Mouse (Mus musculus): ENCODE measurements at regions not wholly inside any gene's neighbourhood (a gene's known extent, or its start where the extent isn't known, plus 50 kb on each side); places are given as distances from the start of the nearest gene placed in this dataset.

DNA sequence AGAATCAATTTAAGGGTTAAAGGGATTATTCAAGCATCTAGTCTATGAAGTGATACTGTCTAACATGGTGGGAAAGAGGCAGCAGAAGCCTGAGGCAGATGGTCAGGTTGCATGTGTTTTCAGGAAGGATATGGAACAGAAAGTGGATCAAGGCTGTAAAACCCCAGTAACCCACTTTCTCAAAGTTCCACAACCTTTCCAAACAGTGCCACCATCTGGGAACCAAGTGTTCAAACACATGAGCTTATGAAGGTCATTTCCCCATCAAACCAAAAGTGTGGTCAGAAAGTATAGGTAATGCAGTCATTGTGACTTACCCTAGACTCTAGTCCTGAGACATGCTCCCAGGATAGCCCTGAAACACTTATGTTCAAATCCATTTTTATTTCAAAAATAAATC, 312.8 kb upstream of the Tenm4 start:
- Histone ChIP-seq H3K27ac (replicated peaks) (no peak overlapping the region), H3K9me3 (no peaks in the 10 kb centered on the region), H3K4me1 (no peaks in the 10 kb centered on the region), H3K36me3 (replicated peaks) (no peaks in the 10 kb centered on the region), H3K27me3 (replicated peaks; ENCODE audit: low read depth, poor library complexity, severe bottlenecking) (no peaks in the 10 kb centered on the region), H3K4me3 (no peak overlapping the region)
- DNase-seq (ENCODE audit: low spot score), result no peak

DNA sequence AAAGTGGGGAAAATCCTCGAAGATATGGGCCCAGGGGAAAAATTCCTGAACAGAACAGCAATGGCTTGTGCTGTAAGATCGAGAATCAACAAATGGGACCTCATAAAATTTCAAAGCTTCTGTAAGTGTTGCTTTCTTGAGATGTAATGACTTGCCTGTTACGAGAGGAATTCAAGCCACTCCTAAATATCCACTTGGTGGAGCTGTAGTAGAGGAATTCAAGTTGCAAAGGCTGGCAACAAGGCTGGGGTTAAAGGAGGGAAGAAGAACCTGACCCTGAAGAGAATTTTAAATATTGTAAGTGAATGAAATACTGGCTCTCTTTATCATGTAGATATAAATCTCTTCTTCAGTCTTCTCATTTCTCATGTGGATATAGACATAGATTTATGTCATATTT, 306.8 kb upstream of the Tenm4 start:
- WGBS, result 41% methylated on average over 3 of the region's 3 CpGs
- Histone ChIP-seq H3K27me3 (replicated peaks; ENCODE audit: low read depth, poor library complexity, severe bottlenecking) (no peaks in the 10 kb centered on the region), H3K27ac (replicated peaks) (no peak overlapping the region), H3K36me3 (replicated peaks) (no peaks in the 10 kb centered on the region), H3K4me1 (no peaks in the 10 kb centered on the region), H3K4me3 (no peak overlapping the region), H3K9me3 (no peaks in the 10 kb centered on the region)
- no peak for DNase-seq (ENCODE audit: low spot score)

DNA sequence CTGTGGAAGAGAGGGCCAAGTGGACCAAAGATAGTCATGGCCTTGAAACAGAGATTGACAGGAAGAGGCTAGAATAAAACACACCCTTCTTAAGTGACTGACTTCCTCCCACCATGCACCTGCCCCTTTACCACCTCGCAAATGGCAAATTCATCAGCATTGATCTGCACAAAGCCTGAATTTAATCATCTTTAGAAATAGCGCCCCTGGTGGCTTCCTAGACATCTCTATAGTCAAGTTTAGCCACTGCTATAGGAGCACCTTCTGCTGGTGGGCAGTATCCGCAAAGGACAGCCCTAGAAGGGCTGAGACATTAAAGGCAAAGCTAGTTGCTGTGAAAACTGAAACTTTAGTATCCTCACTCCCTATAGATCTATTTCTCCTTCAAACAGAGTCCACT, 305.8 kb upstream of the Tenm4 start:
- Histone ChIP-seq H3K36me3 (replicated peaks) (no peaks in the 10 kb centered on the region), H3K4me1 (no peaks in the 10 kb centered on the region), H3K9me3 (no peaks in the 10 kb centered on the region), H3K27me3 (replicated peaks; ENCODE audit: low read depth, poor library complexity, severe bottlenecking) (no peaks in the 10 kb centered on the region), H3K27ac (replicated peaks) (no peak overlapping the region), H3K4me3 (no peak overlapping the region)
- no peak for DNase-seq (ENCODE audit: low spot score)
- WGBS, result 53% methylated on average over 3 of the region's 3 CpGs

DNA sequence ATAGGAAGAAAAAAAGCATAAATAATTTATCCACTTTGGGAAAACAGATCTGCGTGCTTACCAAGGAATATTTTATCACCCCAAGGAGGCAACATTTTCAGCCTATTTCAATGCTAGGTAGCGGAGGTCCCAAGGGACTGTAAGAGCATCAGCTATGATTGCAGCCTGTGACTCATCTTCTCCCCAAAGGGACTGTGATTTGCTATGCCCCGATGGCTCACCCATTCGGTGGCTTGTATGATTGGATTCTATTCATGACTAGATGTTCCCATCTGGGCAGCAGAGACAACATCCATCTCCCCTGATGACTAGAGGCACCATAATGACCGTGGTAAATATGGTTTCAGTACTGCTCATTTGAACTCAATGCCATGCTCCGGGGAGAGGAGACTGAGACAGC, 302.3 kb upstream of the Tenm4 start:
- H3K4me3 ChIP-seq, result no peak overlapping the region
- no peaks in the 10 kb centered on the region for H3K4me1 ChIP-seq
- H3K9me3 ChIP-seq, result no peaks in the 10 kb centered on the region
- 88% methylated on average over 6 of the region's 6 CpGs for WGBS
- H3K27me3 ChIP-seq (replicated peaks; ENCODE audit: low read depth, poor library complexity, severe bottlenecking), result no peaks in the 10 kb centered on the region
- H3K36me3 ChIP-seq (replicated peaks), result no peaks in the 10 kb centered on the region
- no peak overlapping the region for H3K27ac ChIP-seq (replicated peaks)
- no peak for DNase-seq (ENCODE audit: low spot score)

DNA sequence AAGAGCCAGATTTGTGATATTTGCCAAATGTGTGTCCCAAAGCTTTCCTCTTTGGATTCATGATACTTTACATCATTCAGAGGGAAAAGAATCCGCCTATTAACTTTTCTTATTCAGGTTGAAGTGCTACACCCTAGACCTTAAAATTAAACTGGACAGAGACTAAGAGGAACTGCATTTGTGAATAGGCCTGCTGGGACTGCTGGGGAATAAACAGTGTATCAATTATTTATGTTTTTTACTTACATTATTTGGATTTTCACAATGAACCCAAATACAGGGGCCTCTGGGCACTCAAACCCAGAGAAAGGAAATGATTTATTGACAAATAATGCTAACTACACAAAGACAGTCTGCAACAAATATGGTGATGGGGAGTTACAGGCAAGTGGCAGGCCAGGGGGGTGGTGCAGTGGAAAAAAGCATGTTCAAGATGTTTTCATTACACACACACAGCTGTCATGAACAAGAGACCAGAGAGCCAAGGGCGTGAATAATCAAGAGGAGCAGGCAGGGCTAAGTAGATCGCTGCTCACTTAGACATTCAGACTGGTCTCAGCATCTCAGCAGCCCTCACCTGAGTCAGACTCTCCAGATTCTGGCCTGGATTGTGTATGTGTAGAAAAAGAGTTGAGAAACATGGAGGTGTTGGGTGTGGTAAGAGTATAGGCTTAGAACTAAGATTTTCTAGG, 290.3 kb upstream of the Tenm4 start:
- Histone ChIP-seq H3K36me3 (replicated peaks) (no peaks in the 10 kb centered on the region), H3K27ac (replicated peaks) (no peak overlapping the region), H3K4me1 (no peaks in the 10 kb centered on the region), H3K4me3 (no peak overlapping the region), H3K27me3 (replicated peaks; ENCODE audit: low read depth, poor library complexity, severe bottlenecking) (no peaks in the 10 kb centered on the region), H3K9me3 (no peaks in the 10 kb centered on the region)
- WGBS, result 75% methylated on average over 3 of the region's 3 CpGs
- no peak for DNase-seq (ENCODE audit: low spot score)

DNA sequence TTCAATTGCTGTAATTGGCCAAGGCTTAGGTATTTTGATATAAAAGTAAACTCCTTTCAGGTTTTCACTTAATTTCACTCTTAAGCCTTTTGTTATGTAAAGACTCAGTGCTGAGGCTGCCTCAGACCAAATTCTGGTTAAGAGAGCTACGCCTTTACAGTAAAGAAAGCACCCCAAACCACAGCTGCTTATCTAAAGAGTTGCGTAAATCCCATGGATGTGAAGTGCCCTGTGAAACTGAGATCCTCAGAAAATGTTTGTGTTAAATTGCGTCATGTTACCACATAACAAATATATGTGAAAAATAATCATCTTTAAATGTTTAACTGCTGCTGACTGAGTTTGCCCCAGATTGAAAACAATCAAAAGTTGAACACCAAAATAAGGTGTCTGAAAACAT, 269.5 kb upstream of the Tenm4 start:
- Histone ChIP-seq H3K4me1 (no peaks in the 10 kb centered on the region), H3K4me3 (no peak overlapping the region), H3K27ac (replicated peaks) (no peak overlapping the region), H3K36me3 (replicated peaks) (no peaks in the 10 kb centered on the region), H3K9me3 (no peaks in the 10 kb centered on the region), H3K27me3 (replicated peaks; ENCODE audit: low read depth, poor library complexity, severe bottlenecking) (no peaks in the 10 kb centered on the region)
- WGBS, result 88% methylated on average over 3 of the region's 3 CpGs
- no peak for DNase-seq (ENCODE audit: low spot score)

DNA sequence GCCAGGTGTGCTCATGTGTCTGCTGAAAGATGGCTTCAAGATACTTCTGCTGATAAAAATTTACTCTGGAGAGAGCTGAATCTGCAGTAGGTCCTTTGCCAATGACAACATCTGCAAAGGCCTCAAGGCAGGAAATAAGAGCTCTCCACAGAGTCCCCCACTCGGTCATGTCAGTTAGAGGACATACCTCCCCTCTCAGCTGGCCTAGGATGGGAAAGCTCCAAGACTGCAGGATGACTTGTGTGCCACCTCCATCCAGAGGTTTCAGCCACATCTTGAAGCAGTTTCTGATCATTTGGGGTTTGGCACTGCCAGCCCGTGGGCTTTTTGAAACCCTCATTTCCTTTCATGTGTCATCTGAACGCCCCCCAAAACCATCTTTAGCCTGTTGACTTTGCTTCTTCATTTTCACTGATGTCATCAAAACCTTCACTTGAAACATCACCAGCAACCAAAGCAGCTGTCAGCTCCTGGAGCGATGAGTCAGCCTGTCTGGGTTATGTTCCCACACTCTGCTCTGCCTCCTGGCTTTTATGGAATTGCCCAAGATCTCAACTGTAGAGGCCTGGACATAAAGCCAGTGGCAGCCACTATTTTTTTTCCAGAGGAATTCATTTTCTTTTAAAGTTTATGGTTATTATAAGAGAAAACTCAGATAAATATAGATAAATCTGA, 256.5 kb upstream of the Tenm4 start:
- Histone ChIP-seq H3K4me3 (no peak overlapping the region), H3K27me3 (replicated peaks; ENCODE audit: low read depth, poor library complexity, severe bottlenecking) (no peaks in the 10 kb centered on the region), H3K36me3 (replicated peaks) (no peaks in the 10 kb centered on the region), H3K27ac (replicated peaks) (no peak overlapping the region), H3K4me1 (no peaks in the 10 kb centered on the region), H3K9me3 (no peaks in the 10 kb centered on the region)
- 82% methylated on average over 4 of the region's 4 CpGs for whole genome bisulfite sequencing
- DNase-seq (ENCODE audit: low spot score), result no peak

DNA sequence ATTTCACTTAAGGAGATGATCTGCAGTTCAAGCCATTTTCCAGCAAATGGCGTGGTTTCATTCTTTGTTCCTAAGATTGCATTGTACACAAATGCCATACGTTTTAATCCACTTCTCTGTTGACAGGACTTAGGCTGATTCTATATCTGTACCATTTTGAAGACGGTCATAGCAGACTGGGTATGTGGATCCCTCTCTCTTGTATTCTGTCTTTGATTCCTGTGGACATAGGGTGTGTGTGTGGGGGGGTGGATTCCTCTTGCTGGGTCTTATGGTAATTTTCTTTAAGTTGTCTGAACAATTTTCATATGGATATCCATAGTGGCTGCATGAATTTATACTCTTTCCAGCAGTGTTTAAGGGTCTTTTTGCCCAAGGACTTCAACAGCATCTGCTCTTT, 251.1 kb upstream of the Tenm4 start:
- Histone ChIP-seq H3K27ac (replicated peaks) (no peak overlapping the region), H3K9me3 (no peaks in the 10 kb centered on the region), H3K36me3 (replicated peaks) (no peaks in the 10 kb centered on the region), H3K4me1 (no peaks in the 10 kb centered on the region), H3K27me3 (replicated peaks; ENCODE audit: low read depth, poor library complexity, severe bottlenecking) (no peaks in the 10 kb centered on the region), H3K4me3 (no peak overlapping the region)
- WGBS, result 83% methylated on average over 3 of the region's 3 CpGs
- DNase-seq (ENCODE audit: low spot score), result no peak

DNA sequence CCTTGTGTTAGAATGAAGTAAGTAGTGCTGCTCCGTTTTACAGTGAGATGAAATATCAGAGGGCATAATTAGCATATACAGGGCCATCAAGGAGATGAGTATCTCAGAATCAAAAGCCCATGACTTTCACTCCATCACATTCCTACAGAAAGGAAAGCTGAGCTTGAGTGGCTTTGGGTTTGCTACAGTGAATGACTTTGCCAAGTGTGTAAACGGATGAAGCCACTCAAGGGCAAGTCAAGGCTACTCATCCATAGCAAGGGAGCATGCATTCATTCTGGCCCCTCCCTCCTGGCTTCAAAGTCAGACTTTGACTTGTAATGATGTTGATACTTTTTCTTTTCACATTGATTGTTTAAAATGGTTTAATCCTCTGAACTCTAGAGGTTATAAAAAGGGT, 246.2 kb upstream of the Tenm4 start:
- WGBS, result 88% methylated on average over 2 of the region's 2 CpGs

DNA sequence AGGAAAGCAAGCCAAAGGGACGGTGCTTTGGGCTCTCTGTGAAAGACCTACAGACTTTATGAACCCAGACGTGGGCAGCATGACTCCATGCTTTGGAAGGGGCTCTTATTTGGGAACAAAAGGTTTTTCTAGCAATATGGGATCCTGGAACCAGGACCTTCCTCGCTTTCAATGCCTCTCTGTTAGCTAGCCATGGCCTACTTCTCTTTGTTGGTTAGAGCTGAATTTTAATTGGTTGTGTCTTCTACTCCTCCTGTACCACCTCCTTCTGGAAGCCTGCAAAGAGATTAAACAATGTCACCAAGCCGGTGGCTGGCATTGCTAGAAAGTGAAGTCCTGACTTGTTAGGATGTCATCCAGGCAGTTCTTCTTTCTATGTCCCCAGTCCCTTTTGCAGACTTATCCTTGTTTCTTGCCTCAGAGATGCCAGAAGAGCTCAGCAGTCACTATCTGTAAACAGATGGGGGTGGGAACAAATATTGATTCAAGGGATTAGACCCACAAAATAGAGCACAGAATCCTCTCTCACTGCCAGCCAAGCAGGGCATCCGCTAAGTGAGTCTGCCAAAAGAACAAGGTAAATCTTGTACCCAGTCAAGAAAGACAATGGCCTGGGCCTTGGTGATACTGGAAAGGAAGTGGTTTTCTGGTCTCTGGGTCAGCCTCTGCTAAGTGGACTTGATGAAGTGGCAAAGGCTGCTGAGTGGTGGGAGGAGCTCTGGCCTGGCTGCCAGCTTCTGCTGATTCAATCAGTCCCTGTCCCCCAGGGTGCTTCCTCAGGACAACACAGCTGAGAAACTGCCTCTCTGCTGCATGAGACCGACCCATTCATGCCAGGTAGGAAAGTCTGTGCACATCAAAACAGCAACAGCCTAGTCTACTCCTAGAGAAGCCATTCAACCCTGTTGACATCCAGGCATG, 244.7 kb upstream of the Tenm4 start:
- Histone ChIP-seq H3K27ac (replicated peaks) (no peak overlapping the region), H3K36me3 (replicated peaks) (no peaks in the 10 kb centered on the region), H3K27me3 (replicated peaks; ENCODE audit: low read depth, poor library complexity, severe bottlenecking) (no peaks in the 10 kb centered on the region), H3K4me3 (no peak overlapping the region), H3K9me3 (no peaks in the 10 kb centered on the region), H3K4me1 (no peaks in the 10 kb centered on the region)
- WGBS, result 63% methylated on average over 6 of the region's 6 CpGs
- DNase-seq (ENCODE audit: low spot score), result no peak

More for the DNA sequence above, 246.2 kb upstream of the Tenm4 start:
- no peaks in the 10 kb centered on the region for H3K4me1 ChIP-seq
- no peak overlapping the region for H3K27ac ChIP-seq (replicated peaks)
- no peak for DNase-seq (ENCODE audit: low spot score)
- H3K9me3 ChIP-seq, result no peaks in the 10 kb centered on the region
- no peak overlapping the region for H3K4me3 ChIP-seq
- H3K36me3 ChIP-seq (replicated peaks), result no peaks in the 10 kb centered on the region
- no peaks in the 10 kb centered on the region for H3K27me3 ChIP-seq (replicated peaks; ENCODE audit: low read depth, poor library complexity, severe bottlenecking)

DNA sequence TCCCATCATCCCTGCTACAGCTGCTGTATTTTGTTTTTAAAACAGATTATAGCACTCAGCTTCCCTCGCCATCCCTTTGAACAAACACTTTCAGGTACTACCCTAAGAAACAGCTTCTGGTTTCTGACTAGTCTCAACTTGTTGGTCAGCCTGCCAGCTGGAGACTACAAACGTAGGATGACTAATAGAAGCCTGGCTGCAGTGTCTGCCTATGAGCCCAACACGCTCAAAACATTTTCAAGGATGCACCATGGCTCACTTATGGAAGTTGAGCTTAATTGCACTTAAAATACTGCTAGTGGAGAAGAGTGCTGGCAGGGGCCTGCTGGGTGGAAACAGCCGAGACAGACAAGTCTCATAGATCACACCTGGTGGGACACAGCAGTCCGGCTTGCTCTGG, 234.4 kb upstream of the Tenm4 start:
- no peaks in the 10 kb centered on the region for H3K27me3 ChIP-seq (replicated peaks; ENCODE audit: low read depth, poor library complexity, severe bottlenecking)
- no peaks in the 10 kb centered on the region for H3K36me3 ChIP-seq (replicated peaks)
- H3K27ac ChIP-seq (replicated peaks), result no peak overlapping the region
- WGBS, result 86% methylated on average over 5 of the region's 5 CpGs
- DNase-seq (ENCODE audit: low spot score), result no peak
- no peaks in the 10 kb centered on the region for H3K4me1 ChIP-seq
- H3K4me3 ChIP-seq, result no peak overlapping the region
- H3K9me3 ChIP-seq, result no peaks in the 10 kb centered on the region

DNA sequence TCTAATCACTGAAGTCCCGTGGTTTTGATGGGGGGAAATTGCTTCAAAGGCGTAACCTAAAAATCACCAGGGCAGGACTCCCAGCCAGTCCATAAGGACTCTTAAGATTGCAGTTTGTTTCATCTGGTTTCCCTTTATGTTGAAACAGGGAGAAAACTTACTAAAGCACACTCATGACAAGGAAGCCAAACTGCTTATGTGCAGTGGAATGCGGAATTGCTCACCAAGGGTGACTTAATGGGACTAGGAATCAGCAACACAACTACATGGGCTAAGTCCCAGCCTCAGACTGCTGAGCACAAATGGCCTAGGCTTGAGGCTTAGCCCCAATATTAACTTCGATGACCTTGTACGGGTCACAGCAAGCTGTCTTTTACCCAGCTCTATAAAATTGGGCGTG, 227.6 kb upstream of the Tenm4 start:
- no peaks in the 10 kb centered on the region for H3K27me3 ChIP-seq (replicated peaks; ENCODE audit: low read depth, poor library complexity, severe bottlenecking)
- H3K9me3 ChIP-seq, result no peaks in the 10 kb centered on the region; the same call in 1 of the 2 replicates
- 89% methylated on average over 6 of the region's 6 CpGs for WGBS
- DNase-seq (ENCODE audit: low spot score), result no peak
- no peaks in the 10 kb centered on the region for H3K4me1 ChIP-seq
- no peak overlapping the region for H3K4me3 ChIP-seq
- no peaks in the 10 kb centered on the region for H3K36me3 ChIP-seq (replicated peaks)
- no peak overlapping the region for H3K27ac ChIP-seq (replicated peaks)

DNA sequence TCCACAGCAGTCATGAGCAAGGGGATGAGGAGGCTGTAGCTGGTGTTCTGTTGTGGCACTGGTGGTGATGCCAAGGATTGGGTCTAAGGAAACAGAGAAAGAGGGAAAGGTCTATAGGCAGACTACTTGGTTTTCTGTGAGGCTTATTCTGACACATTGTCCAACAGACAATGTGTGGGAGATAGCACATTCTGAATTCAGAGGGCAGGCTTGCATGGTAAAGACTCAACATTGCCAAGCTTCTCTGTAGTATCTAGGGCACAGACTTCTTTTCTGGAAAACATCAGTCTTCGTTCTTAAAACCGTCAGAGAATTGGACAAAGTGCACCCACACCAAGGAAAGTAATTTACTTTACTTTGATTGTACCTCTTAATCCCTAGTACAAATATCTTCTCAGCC, 218.7 kb upstream of the Tenm4 start:
- Histone ChIP-seq H3K36me3 (replicated peaks) (no peaks in the 10 kb centered on the region), H3K27ac (replicated peaks) (no peak overlapping the region), H3K4me3 (no peak overlapping the region), H3K27me3 (replicated peaks; ENCODE audit: low read depth, poor library complexity, severe bottlenecking) (no peaks in the 10 kb centered on the region), H3K4me1 (no peaks in the 10 kb centered on the region), H3K9me3 (no peaks in the 10 kb centered on the region)
- 85% methylated on average over 2 of the region's 2 CpGs for WGBS
- DNase-seq (ENCODE audit: low spot score), result no peak

All from embryonic facial prominence, embryonic 10.5 days (tissue).